Mouse (Mus musculus) hindbrain, embryonic 14.5 days (tissue): ENCODE measurements around the gene Vmn1r17. TPM values are rescaled to one million over a fixed set of nuclear protein-coding genes. Genes with fewer than 3 reads are reported as not detected.

Experiments
- polyA plus RNA-seq: library from polyadenylated mRNA; unstranded; fragments of >200 nt; fragmentation: Nextera tagmentation; extraction: Ambion mirVana; gene quantifications from 2 replicates; pipeline ENCODE4 v1.2.1, GENCODE M21; 2014

The Vmn1r17 gene
- polyA plus RNA-seq, 1 experiment from 2014 or later: not detected

Other genes starting within 250 kb of the Vmn1r17 start
- not detected in 2 replicates for gene Vmn1r11, start 230.3 kb downstream of the Vmn1r17 start, polyA plus RNA-seq
- not detected in 2 replicates for gene Vmn1r12, start 206.8 kb downstream of the Vmn1r17 start, polyA plus RNA-seq
- gene Vmn1r13, start 160.4 kb downstream of the Vmn1r17 start, polyA plus RNA-seq: not detected in 2 replicates
- gene Vmn1r14, start 132.0 kb downstream of the Vmn1r17 start, polyA plus RNA-seq: not detected in 2 replicates
- not detected in 2 replicates for gene Vmn1r15, start 105.8 kb downstream of the Vmn1r17 start, polyA plus RNA-seq
- gene Vmn1r16, start 34.2 kb downstream of the Vmn1r17 start, polyA plus RNA-seq: not detected in 2 replicates
- gene Vmn1r18, start 32.1 kb upstream of the Vmn1r17 start, polyA plus RNA-seq: not detected in 2 replicates
- gene Vmn1r19, start 40.1 kb upstream of the Vmn1r17 start, polyA plus RNA-seq: not detected in 2 replicates
- gene Vmn1r20, start 65.2 kb upstream of the Vmn1r17 start, polyA plus RNA-seq: not detected in 2 replicates
- 6.2 and 8.3 TPM in 2 replicates for gene Ppm1k, start 171.7 kb upstream of the Vmn1r17 start, polyA plus RNA-seq
- 0.64 and 0.78 TPM in 2 replicates for gene Herc6, start 217.3 kb upstream of the Vmn1r17 start, polyA plus RNA-seq